Mouse (Mus musculus) liver, adult 2 months (tissue): ENCODE results near the gene Ndufa3. TPM values are rescaled to one million over a fixed set of nuclear protein-coding genes. Genes with fewer than 3 reads are reported as not detected.
"Not testable (repeated sequence)": the region's sequence is repeated elsewhere in the genome, so short reads cannot be mapped to it uniquely, and the experiment has no call there.

ENCODE experiments used
- DNase-seq: peaks from one replicate; pipeline ENCODE4 v3.0.0-alpha.2; 2011; ENCODE audit warnings: low read depth, low spot score; ENCODE audit errors: extremely low read depth
- H3K27ac ChIP-seq: fragments of 200-500 bp; replicated peaks from 2 replicates; pipeline ENCODE4 v1.5.1; 2012; ENCODE audit warnings: low read depth, mild to moderate bottlenecking, control low read depth, inconsistent platforms, low read length; ENCODE audit not compliant: insufficient read depth
- H3K27me3 ChIP-seq: fragments of 200-500 bp; 2 replicates; pipeline ENCODE4 v1.6.1; 2012; ENCODE audit warnings: mild to moderate bottlenecking, moderate library complexity, low read length, inconsistent platforms; ENCODE audit not compliant: control insufficient read depth, insufficient read depth
- H3K36me3 ChIP-seq: fragments of 200-500 bp; 2 replicates; pipeline ENCODE4 v1.6.1; 2012; ENCODE audit warnings: low read length, inconsistent platforms; ENCODE audit not compliant: control insufficient read depth, insufficient read depth
- H3K4me1 ChIP-seq: fragments of 200-500 bp; 2 replicates; pipeline ENCODE4 v1.6.1; 2011; ENCODE audit warnings: low read length; ENCODE audit not compliant: control insufficient read depth, insufficient read depth
- H3K4me3 ChIP-seq: fragments of 200-500 bp; 2 replicates; pipeline ENCODE4 v1.5.1; 2011; ENCODE audit warnings: low read depth, mild to moderate bottlenecking, control low read depth, low read length, moderate library complexity; ENCODE audit not compliant: insufficient read depth
- H3K79me2 ChIP-seq: fragments of 200-500 bp; 2 replicates; pipeline ENCODE4 v1.6.1; 2012; ENCODE audit warnings: inconsistent platforms, mild to moderate bottlenecking, low read length, moderate library complexity; ENCODE audit not compliant: control insufficient read depth, insufficient read depth
- H3K9ac ChIP-seq: fragments of 200-500 bp; 2 replicates; pipeline ENCODE4 v1.6.1; 2012; ENCODE audit warnings: low read depth, mild to moderate bottlenecking, control low read depth, inconsistent platforms, low read length
- CTCF ChIP-seq: fragments of 200-500 bp; IDR thresholded peaks from 2 replicates; pipeline ENCODE4 v1.5.1; 2011; ENCODE audit warnings: low read depth, low read length, control low read depth
- POLR2A ChIP-seq: fragments of 200-500 bp; IDR thresholded peaks from 2 replicates; pipeline ENCODE4 v1.6.1; 2011; ENCODE audit warnings: low read length, control low read depth; ENCODE audit not compliant: insufficient read depth; ENCODE audit errors: extremely low read depth
- WGBS: fragments of 180-500 bp; shearing (Covaris S2); methylation state at CpG from one replicate; pipeline ENCODE4 v1.1.7; 2018; 5-methylcytosine and 5-hydroxymethylcytosine counted together
- polyA plus RNA-seq: library from polyadenylated mRNA; depleted of rRNA; stranded (reverse); fragments of >200 nt; gene quantifications from 2 replicates; pipeline ENCODE4 v1.2.3, GENCODE M21; 2012; rRNA removed
- total RNA-seq: library from RNA; depleted of rRNA; stranded (reverse); fragments of >200 nt; gene quantifications from 2 replicates; pipeline ENCODE4 v1.2.3, GENCODE M21; 2014; rRNA removed

Gene Ndufa3
- total RNA-seq = 81.8 and 106 TPM in 2 replicates
- polyA plus RNA-seq = 380 and 395 TPM in 2 replicates

- WGBS = under 1% methylated on average over 32 of the region's 32 CpGs
- peak; percentile 89 for DNase-seq
- H3K27ac ChIP-seq = peak within 1 kb of the TSS; percentile 87
- H3K36me3 ChIP-seq = peaks cover 2% of the 10 kb centered on the region; the same call in 1 of the 2 replicates
- TF ChIP-seq POLR2A (peak; percentile 73; the same call in 1 of the 2 replicates), CTCF (no peak)
- peak within 1 kb of the TSS; percentile 93 for H3K4me3 ChIP-seq
- peaks cover 3% of the 10 kb centered on the region; the same call in 1 of the 2 replicates for H3K4me1 ChIP-seq
- peaks cover 3% of the 10 kb centered on the region; the same call in 1 of the 2 replicates for H3K79me2 ChIP-seq
- no peaks in the 10 kb centered on the region for H3K27me3 ChIP-seq
- H3K9ac ChIP-seq = peak within 1 kb of the TSS; percentile 94
Measured at GRCm38 (mm10) chr7:3617242-3617995, at the start of gene Ndufa3. Ndufa3 (plus strand) TSS chr7:3617373.

GRCm38 (mm10) chr7:3569725-3570124, 47.4 kb upstream of the Ndufa3 start:
- TF ChIP-seq POLR2A (no peak), CTCF (no peak)
- Histone ChIP-seq H3K36me3 (no peaks in the 10 kb centered on the region), H3K9ac (no peak overlapping the region), H3K4me1 (no peaks in the 10 kb centered on the region), H3K79me2 (no peaks in the 10 kb centered on the region), H3K27ac (no peak overlapping the region), H3K27me3 (no peaks in the 10 kb centered on the region), H3K4me3 (no peak overlapping the region)
- WGBS = 67% methylated on average over 6 of the region's 6 CpGs
- no peak for DNase-seq

GRCm38 (mm10) chr7:3570580-3570979, 46.6 kb upstream of the Ndufa3 start:
- WGBS = 95% methylated on average over 3 of the region's 3 CpGs
- H3K27me3 ChIP-seq = not testable (repeated sequence)

GRCm38 (mm10) chr7:3571847-3572246, 45.3 kb upstream of the Ndufa3 start:
- WGBS = 80% methylated on average over 1 of the region's 1 CpGs
- no peak overlapping the region for H3K4me3 ChIP-seq
- no peak overlapping the region for H3K9ac ChIP-seq
- H3K79me2 ChIP-seq = no peaks in the 10 kb centered on the region
- DNase-seq = no peak
- H3K36me3 ChIP-seq = no peaks in the 10 kb centered on the region
- H3K27me3 ChIP-seq = no peaks in the 10 kb centered on the region
- H3K4me1 ChIP-seq = no peaks in the 10 kb centered on the region
- TF ChIP-seq POLR2A (no peak), CTCF (no peak)
- no peak overlapping the region for H3K27ac ChIP-seq

More at GRCm38 (mm10) chr7:3570580-3570979, 46.6 kb upstream of the Ndufa3 start:
- not testable (repeated sequence) for DNase-seq, H3K27ac ChIP-seq, H3K4me3 ChIP-seq, H3K9ac ChIP-seq, H3K4me1 ChIP-seq, H3K36me3 ChIP-seq, H3K79me2 ChIP-seq

DNA sequence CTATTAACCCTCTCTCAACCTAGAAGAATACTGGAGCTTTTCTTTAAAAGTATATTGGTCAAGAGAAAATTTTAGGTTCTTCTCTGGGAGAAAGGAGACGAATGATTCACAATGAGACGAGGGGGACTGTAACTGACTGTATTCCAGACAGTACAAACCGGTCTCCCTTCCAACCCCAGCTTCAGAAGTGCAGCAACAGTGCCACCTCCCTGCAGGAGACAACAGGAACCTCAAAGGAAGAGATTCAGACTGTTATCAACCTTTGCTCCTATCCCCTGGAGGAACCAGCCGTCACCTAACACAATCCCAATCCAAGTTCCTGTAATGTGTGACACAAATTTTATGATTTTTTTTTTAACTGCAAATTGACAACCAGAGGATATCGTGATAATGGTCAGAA, 43.0 kb upstream of the Ndufa3 start:
- no peaks in the 10 kb centered on the region for H3K27me3 ChIP-seq
- no peak overlapping the region for H3K4me3 ChIP-seq
- H3K4me1 ChIP-seq = no peaks in the 10 kb centered on the region
- TF ChIP-seq CTCF (no peak), POLR2A (no peak)
- H3K79me2 ChIP-seq = no peaks in the 10 kb centered on the region
- no peak overlapping the region for H3K9ac ChIP-seq
- WGBS = 55% methylated on average over 5 of the region's 5 CpGs
- H3K27ac ChIP-seq = no peak overlapping the region
- H3K36me3 ChIP-seq = no peaks in the 10 kb centered on the region
- no peak for DNase-seq
